Mouse (Mus musculus): Measurements from ENCODE around the gene Dctn1. TPM values are rescaled to one million over a fixed set of nuclear protein-coding genes. Genes with fewer than 3 reads are reported as not detected.

Gene Dctn1
- polyA plus RNA-seq, 1 experiment from 2014 or later, result 87.7 TPM

- Histone ChIP-seq H3K4me1 (peaks cover 59% of the 10 kb centered on the region), H3K27ac (peak overlapping the region; percentile 100), H3K27me3 (no peaks in the 10 kb centered on the region), H3K4me2 (peak overlapping the region; percentile 79), H3K9ac (peak overlapping the region; percentile 87), H3K36me3 (no peaks in the 10 kb centered on the region), H3K9me3 (no peaks in the 10 kb centered on the region), H3K4me3 (peak overlapping the region; percentile 51)
- WGBS, result 1% methylated on average over 12 of the region's 12 CpGs
- ATAC-seq (ENCODE audit: insufficient number of reproducible peaks, insufficient read depth, low FRiP score, low TSS enrichment, low read depth), result peak; percentile 76
These were observed 28.2 kb upstream of the Dctn1 start for GRCm38 (mm10) chr6:83137576-83137950.

GRCm38 (mm10) chr6:83138056-83138455, 27.7 kb upstream of the Dctn1 start:
- no peaks in the 10 kb centered on the region for H3K27me3 ChIP-seq
- H3K9ac ChIP-seq, result peak overlapping the region; percentile 87
- ATAC-seq (ENCODE audit: insufficient number of reproducible peaks, insufficient read depth, low FRiP score, low TSS enrichment, low read depth), result no peak
- peak overlapping the region; percentile 79 for H3K4me2 ChIP-seq
- H3K9me3 ChIP-seq, result no peaks in the 10 kb centered on the region
- WGBS, result 0% methylated on average over 11 of the region's 11 CpGs
- peak overlapping the region; percentile 100 for H3K27ac ChIP-seq
- H3K4me3 ChIP-seq, result peak overlapping the region; percentile 51
- peaks cover 64% of the 10 kb centered on the region for H3K4me1 ChIP-seq
- no peaks in the 10 kb centered on the region for H3K36me3 ChIP-seq

- H3K4me1 ChIP-seq, result peaks cover 65% of the 10 kb centered on the region
- WGBS, result 92% methylated on average over 8 of the region's 8 CpGs
- H3K36me3 ChIP-seq, result no peaks in the 10 kb centered on the region
- no peak for ATAC-seq (ENCODE audit: insufficient number of reproducible peaks, insufficient read depth, low FRiP score, low TSS enrichment, low read depth)
- no peaks in the 10 kb centered on the region for H3K27me3 ChIP-seq
- peak overlapping the region; percentile 79; the same call in 1 of the 2 replicates for H3K4me2 ChIP-seq
- H3K27ac ChIP-seq, result no peak overlapping the region
- 0 out of 2 replicates have a peak overlapping the region, but pooled peaks have one; percentile 87 for H3K9ac ChIP-seq
- H3K9me3 ChIP-seq, result no peaks in the 10 kb centered on the region
- H3K4me3 ChIP-seq, result no peak overlapping the region
These were observed 25.7 kb upstream of the Dctn1 start for GRCm38 (mm10) chr6:83140044-83140443.

- Histone ChIP-seq H3K9me3 (no peaks in the 10 kb centered on the region), H3K27ac (no peak overlapping the region), H3K4me3 (peak overlapping the region; percentile 38; the same call in 1 of the 2 replicates), H3K36me3 (peaks cover 9% of the 10 kb centered on the region), H3K4me2 (peak overlapping the region; percentile 73), H3K27me3 (no peaks in the 10 kb centered on the region), H3K9ac (peak overlapping the region; percentile 72), H3K4me1 (peaks cover 54% of the 10 kb centered on the region)
- 23% methylated on average over 4 of the region's 4 CpGs for WGBS
- ATAC-seq (ENCODE audit: insufficient number of reproducible peaks, insufficient read depth, low FRiP score, low TSS enrichment, low read depth), result no peak
These were observed 24.1 kb upstream of the Dctn1 start for GRCm38 (mm10) chr6:83141636-83142035.

DNA sequence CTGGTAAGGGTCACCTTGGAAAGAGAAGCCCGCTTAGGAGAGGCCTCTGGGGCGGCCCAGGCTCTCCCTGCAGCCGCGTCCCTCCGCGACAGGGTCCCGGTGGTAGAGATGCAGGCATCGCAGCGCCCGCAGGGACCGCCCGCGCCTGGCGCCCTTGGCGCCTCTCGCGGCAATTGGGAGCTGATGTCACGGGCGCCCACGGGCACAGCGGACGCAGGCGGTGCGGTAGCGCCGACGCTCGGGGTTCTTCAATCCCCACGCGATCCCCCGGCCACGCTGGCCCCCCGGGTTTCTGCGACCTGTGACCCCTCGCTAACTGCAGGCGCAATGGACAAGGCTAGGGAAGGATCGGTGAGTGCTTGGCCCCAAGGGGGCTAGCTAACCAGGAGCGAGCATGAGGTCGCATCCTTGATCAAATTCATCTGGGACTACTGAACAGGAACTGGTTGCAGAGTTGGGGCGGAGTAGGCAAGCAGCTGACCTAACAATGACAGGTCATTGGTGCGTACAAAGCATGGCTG, 23.4 kb upstream of the Dctn1 start:
- no peak for ATAC-seq (ENCODE audit: insufficient number of reproducible peaks, insufficient read depth, low FRiP score, low TSS enrichment, low read depth)
- Histone ChIP-seq H3K4me2 (peak overlapping the region; percentile 73), H3K4me1 (peaks cover 53% of the 10 kb centered on the region), H3K9ac (peak overlapping the region; percentile 72), H3K9me3 (no peaks in the 10 kb centered on the region), H3K36me3 (peaks cover 15% of the 10 kb centered on the region), H3K27ac (no peak overlapping the region), H3K27me3 (no peaks in the 10 kb centered on the region), H3K4me3 (peak overlapping the region; percentile 38)
- WGBS, result 3% methylated on average over 41 of the region's 41 CpGs

- Histone ChIP-seq H3K4me2 (peak overlapping the region; percentile 73), H3K4me1 (peaks cover 51% of the 10 kb centered on the region), H3K9ac (no peak overlapping the region), H3K9me3 (no peaks in the 10 kb centered on the region), H3K27ac (no peak overlapping the region), H3K4me3 (no peak overlapping the region), H3K27me3 (no peaks in the 10 kb centered on the region), H3K36me3 (peaks cover 21% of the 10 kb centered on the region)
- no peak for ATAC-seq (ENCODE audit: insufficient number of reproducible peaks, insufficient read depth, low FRiP score, low TSS enrichment, low read depth)
- WGBS, result 51% methylated on average over 11 of the region's 11 CpGs
These were observed 22.8 kb upstream of the Dctn1 start for GRCm38 (mm10) chr6:83142886-83143285.

DNA sequence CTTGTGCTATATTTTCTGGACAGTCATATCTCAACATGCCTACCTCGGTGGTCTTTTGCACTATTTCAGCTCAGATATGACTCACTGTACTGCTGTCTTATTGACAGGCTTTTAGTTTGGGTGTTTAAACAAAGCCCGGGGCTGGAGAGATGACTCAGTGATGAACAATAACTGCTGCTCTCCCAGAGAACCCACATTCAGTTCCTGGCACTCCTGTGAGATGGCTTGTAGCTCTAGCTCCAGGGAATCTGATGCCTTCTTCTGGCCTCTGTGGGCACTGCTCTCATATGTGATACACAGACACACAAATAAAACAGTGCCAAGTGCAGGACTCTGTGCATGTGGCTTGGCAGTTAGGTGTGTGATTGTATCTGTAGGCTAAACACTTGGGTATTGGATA, 20.5 kb upstream of the Dctn1 start:
- ATAC-seq (ENCODE audit: insufficient number of reproducible peaks, insufficient read depth, low FRiP score, low TSS enrichment, low read depth), result no peak
- no peak overlapping the region for H3K4me2 ChIP-seq
- WGBS, result 75% methylated on average over 2 of the region's 2 CpGs
- no peaks in the 10 kb centered on the region for H3K9me3 ChIP-seq
- peaks cover 28% of the 10 kb centered on the region for H3K4me1 ChIP-seq
- H3K4me3 ChIP-seq, result no peak overlapping the region
- no peaks in the 10 kb centered on the region for H3K27me3 ChIP-seq
- no peak overlapping the region for H3K27ac ChIP-seq
- peaks cover 45% of the 10 kb centered on the region for H3K36me3 ChIP-seq
- no peak overlapping the region for H3K9ac ChIP-seq

DNA sequence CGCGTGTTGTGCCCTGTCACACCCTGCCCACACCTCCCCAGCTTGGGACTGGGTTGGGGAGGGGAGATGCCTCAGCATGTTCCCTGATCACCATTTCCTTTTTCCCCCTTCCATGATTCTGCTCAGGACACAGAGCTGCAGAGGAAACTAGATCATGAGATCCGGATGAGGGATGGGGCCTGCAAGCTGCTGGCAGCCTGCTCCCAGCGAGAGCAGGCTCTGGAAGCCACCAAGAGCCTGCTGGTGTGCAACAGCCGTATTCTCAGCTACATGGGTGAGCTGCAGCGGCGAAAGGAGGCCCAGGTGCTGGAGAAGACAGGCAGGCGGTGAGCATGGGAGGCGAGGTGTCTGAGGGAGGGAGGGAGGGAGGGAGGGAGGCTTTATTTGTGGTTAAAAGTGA, 19.9 kb upstream of the Dctn1 start:
- H3K4me2 ChIP-seq, result no peak overlapping the region
- no peaks in the 10 kb centered on the region for H3K27me3 ChIP-seq
- H3K4me1 ChIP-seq, result peaks cover 27% of the 10 kb centered on the region
- H3K9me3 ChIP-seq, result no peaks in the 10 kb centered on the region
- H3K4me3 ChIP-seq, result no peak overlapping the region
- 73% methylated on average over 9 of the region's 9 CpGs for WGBS
- H3K9ac ChIP-seq, result no peak overlapping the region
- peaks cover 50% of the 10 kb centered on the region for H3K36me3 ChIP-seq
- ATAC-seq (ENCODE audit: insufficient number of reproducible peaks, insufficient read depth, low FRiP score, low TSS enrichment, low read depth), result no peak
- H3K27ac ChIP-seq, result peak overlapping the region; percentile 4; the same call in 1 of the 2 replicates

DNA sequence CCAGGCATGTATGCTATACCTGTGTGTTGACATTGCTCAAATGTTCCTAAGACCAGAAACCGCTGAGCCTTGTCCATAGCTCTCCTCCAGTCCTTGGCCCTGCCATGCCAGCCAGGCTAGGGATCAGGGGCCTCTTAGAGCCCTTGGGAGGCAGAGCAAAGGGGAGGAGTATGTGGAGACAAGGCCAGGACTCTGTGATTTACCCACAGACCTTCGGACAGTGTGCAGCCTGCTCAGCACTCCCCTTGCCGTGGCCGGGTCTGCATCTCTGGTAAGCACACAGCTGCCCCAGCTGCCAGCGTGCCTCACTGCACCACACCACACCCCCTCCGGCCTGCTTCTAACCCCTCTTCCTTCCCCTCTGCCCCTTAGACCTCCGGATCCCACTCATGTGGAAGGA, 18.4 kb upstream of the Dctn1 start:
- H3K27ac ChIP-seq, result no peak overlapping the region
- ATAC-seq (ENCODE audit: insufficient number of reproducible peaks, insufficient read depth, low FRiP score, low TSS enrichment, low read depth), result no peak
- H3K4me3 ChIP-seq, result no peak overlapping the region
- H3K4me1 ChIP-seq, result peaks cover 16% of the 10 kb centered on the region
- H3K4me2 ChIP-seq, result no peak overlapping the region
- no peaks in the 10 kb centered on the region for H3K9me3 ChIP-seq
- no peak overlapping the region for H3K9ac ChIP-seq
- 62% methylated on average over 7 of the region's 7 CpGs for WGBS
- H3K27me3 ChIP-seq, result no peaks in the 10 kb centered on the region
- peaks cover 65% of the 10 kb centered on the region for H3K36me3 ChIP-seq

- Histone ChIP-seq H3K27me3 (no peaks in the 10 kb centered on the region), H3K27ac (no peak overlapping the region), H3K4me3 (no peak overlapping the region), H3K4me1 (peaks cover 19% of the 10 kb centered on the region), H3K36me3 (peaks cover 69% of the 10 kb centered on the region), H3K4me2 (no peak overlapping the region), H3K9ac (0 out of 2 replicates have a peak overlapping the region, but pooled peaks have one; percentile 16), H3K9me3 (no peaks in the 10 kb centered on the region)
- WGBS, result 43% methylated on average over 8 of the region's 8 CpGs
- ATAC-seq (ENCODE audit: insufficient number of reproducible peaks, insufficient read depth, low FRiP score, low TSS enrichment, low read depth), result no peak
These were observed 14.0 kb upstream of the Dctn1 start for GRCm38 (mm10) chr6:83151721-83152120.

- no peak for ATAC-seq (ENCODE audit: insufficient number of reproducible peaks, insufficient read depth, low FRiP score, low TSS enrichment, low read depth)
- Histone ChIP-seq H3K27ac (no peak overlapping the region), H3K36me3 (peaks cover 55% of the 10 kb centered on the region), H3K9ac (no peak overlapping the region), H3K9me3 (no peaks in the 10 kb centered on the region), H3K4me2 (no peak overlapping the region), H3K27me3 (no peaks in the 10 kb centered on the region), H3K4me1 (peaks cover 19% of the 10 kb centered on the region), H3K4me3 (no peak overlapping the region)
- 86% methylated on average over 12 of the region's 12 CpGs for WGBS
These were observed 12.7 kb upstream of the Dctn1 start for GRCm38 (mm10) chr6:83153038-83153437.

DNA sequence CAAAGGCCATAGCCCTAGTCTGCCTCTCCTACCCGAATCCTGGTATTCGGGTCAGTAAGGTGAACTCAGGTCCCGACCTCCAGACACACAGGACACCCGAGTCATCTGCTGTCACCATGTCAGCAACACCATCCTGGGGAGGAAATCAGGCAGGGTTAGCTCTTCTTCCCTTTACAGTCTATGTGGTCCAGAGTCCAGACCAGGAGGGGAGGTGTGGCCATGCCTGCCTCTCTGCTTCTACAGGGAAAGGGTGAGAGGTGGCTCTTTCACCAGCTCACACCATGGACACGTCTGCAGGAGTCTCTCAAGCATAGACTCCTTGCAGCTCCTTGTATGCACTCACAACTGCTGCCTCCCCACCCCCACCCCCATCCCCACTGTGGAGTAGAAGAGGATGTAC, 12.2 kb upstream of the Dctn1 start:
- H3K9me3 ChIP-seq, result no peaks in the 10 kb centered on the region
- no peak overlapping the region for H3K9ac ChIP-seq
- peaks cover 19% of the 10 kb centered on the region for H3K4me1 ChIP-seq
- H3K36me3 ChIP-seq, result peaks cover 51% of the 10 kb centered on the region
- H3K27ac ChIP-seq, result no peak overlapping the region
- H3K27me3 ChIP-seq, result no peaks in the 10 kb centered on the region
- no peak overlapping the region for H3K4me3 ChIP-seq
- WGBS, result 62% methylated on average over 5 of the region's 5 CpGs
- H3K4me2 ChIP-seq, result no peak overlapping the region
- ATAC-seq (ENCODE audit: insufficient number of reproducible peaks, insufficient read depth, low FRiP score, low TSS enrichment, low read depth), result no peak

All from embryonic facial prominence, embryonic 13.5 days (tissue).